Mouse (Mus musculus) olfactory bulb, adult 2 months (tissue): Measurements from ENCODE around the gene Xpnpep3. TPM values are rescaled to one million over a fixed set of nuclear protein-coding genes. Genes with fewer than 3 reads are reported as not detected.

ENCODE experiments used
- H3K27ac ChIP-seq: fragments of 200-500 bp; 2 replicates; pipeline ENCODE4 v1.5.1; 2012; ENCODE audit warnings: low read depth, low read length; ENCODE audit not compliant: insufficient read depth
- H3K4me1 ChIP-seq: fragments of 200-500 bp; 2 replicates; pipeline ENCODE4 v1.6.1; 2012; ENCODE audit warnings: low read length; ENCODE audit not compliant: control insufficient read depth, insufficient read depth
- H3K4me3 ChIP-seq: fragments of 200-500 bp; 2 replicates; pipeline ENCODE4 v1.5.1; 2012; ENCODE audit warnings: mild to moderate bottlenecking, low read depth, low read length, moderate library complexity; ENCODE audit not compliant: insufficient read depth
- CTCF ChIP-seq: fragments of 200-500 bp; IDR thresholded peaks from 2 replicates; pipeline ENCODE4 v1.5.1; 2012; ENCODE audit warnings: low read depth, mild to moderate bottlenecking, low read length, moderate library complexity; ENCODE audit not compliant: insufficient read depth
- POLR2A ChIP-seq: fragments of 200-500 bp; IDR thresholded peaks from 2 replicates; pipeline ENCODE4 v1.6.1; 2012; ENCODE audit warnings: mild to moderate bottlenecking, low read depth, low read length, moderate library complexity; ENCODE audit not compliant: insufficient read depth
- WGBS: fragments of 180-500 bp; shearing (Covaris S2); methylation state at CpG from one replicate; pipeline ENCODE4 v1.1.7; 2018; 5-methylcytosine and 5-hydroxymethylcytosine counted together
- polyA plus RNA-seq: library from polyadenylated mRNA; stranded (reverse); fragments of >200 nt; gene quantifications from 2 replicates; pipeline ENCODE4 v1.2.4, GENCODE M21; 2012; ENCODE audit warnings: low replicate concordance; ENCODE audit not compliant: missing spikeins, insufficient read depth, insufficient read length

Gene Xpnpep3
- polyA plus RNA-seq, 1 experiment, result not detected

DNA sequence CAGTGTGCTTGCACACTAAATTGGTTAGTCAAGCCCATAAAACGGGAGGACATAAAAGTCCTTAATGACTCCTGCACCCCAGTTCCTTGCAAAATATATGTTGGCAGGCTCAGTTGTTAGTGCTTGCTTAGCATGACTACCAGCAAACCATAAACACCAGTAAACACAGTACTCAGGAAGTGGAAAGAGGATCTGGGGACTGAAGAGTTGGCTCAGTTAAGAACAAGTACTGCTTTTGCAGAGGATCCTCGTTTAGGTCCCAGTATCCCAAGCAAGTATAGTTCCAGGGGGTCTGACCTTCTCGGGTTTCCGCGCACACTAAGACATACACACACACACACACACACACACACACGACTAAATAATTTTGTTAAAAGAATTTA, 38.9 kb upstream of the Xpnpep3 start:
- Histone ChIP-seq H3K4me1 (no peaks in the 10 kb centered on the region), H3K27ac (0 out of 2 replicates have a peak overlapping the region, but pooled peaks have one; percentile 2), H3K4me3 (peak overlapping the region; percentile 64)
- no peak for TF ChIP-seq POLR2A
- no peak for TF ChIP-seq CTCF
- 37% methylated on average over 6 of the region's 6 CpGs for WGBS

DNA sequence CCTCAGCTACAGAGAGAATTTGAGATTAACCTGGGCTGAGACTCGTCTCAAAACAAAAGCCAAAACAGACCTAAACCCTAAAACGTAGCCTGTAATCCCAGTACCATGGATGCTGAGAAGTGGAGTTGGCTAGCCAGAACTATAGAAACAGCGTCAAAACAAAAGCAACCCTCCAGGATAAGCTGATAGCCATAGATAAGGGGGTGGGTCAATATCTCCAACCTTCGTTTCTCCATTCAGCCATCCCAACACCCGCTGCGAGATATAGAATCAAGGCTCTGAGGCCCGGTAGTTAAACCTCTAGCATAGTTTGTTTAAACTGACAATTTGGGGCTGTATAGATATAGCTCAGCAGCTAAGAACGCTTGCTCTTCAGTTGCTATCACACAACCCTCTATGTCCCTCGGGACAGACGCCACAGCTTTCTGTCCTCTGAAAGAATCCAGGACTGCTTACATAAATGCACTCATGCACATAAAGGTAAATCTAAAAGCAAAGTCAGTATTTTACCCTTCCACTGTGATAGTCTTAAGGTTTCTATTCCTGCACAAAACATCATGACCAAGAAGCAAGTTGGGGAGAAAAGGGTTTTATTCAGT, 38.4 kb upstream of the Xpnpep3 start:
- H3K4me1 ChIP-seq, result no peaks in the 10 kb centered on the region
- WGBS, result 48% methylated on average over 10 of the region's 10 CpGs
- TF ChIP-seq POLR2A (no peak), CTCF (no peak)
- no peak overlapping the region for H3K27ac ChIP-seq
- H3K4me3 ChIP-seq, result no peak overlapping the region

DNA sequence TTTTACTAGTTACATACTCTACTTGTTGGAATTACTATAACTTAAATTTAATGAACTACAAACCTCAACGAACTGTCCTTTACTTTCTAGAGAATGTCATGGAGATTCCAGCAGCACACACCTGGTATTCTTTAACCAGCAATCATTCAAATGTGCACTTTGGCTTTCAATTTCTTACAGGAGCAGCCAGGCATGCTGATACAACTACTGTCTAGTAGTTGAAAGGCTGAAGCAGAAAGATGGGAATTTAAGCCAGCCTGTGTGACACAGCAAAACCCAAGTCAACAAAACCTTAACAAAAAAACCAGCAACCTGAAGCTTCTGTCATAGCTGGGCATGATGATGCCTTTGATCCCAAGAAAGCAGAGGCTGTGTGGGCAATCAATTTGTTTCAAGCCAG, 37.4 kb upstream of the Xpnpep3 start:
- H3K4me3 ChIP-seq, result no peak overlapping the region
- no peak overlapping the region for H3K27ac ChIP-seq
- no peaks in the 10 kb centered on the region for H3K4me1 ChIP-seq
- WGBS, result 84% methylated on average over 1 of the region's 1 CpGs
- TF ChIP-seq POLR2A (no peak), CTCF (no peak)

DNA sequence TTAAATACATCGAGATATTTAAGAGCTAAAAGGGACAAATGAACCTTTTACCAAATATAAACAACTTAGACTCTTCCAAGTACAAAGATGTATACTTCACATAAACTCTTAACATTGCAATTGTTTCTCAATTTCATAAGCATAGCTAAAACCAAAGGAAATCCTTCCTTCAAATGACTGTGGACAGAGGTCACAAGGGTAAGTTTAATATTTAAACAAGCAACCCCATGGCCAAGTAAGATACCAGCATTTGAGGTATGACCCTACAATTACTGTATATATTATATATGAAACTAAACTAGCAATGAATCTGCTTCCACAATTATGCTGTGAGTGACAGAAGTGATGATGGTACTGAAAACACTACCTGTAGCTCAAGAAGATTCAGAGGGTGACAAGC, 35.7 kb upstream of the Xpnpep3 start:
- Histone ChIP-seq H3K4me3 (no peak overlapping the region), H3K27ac (no peak overlapping the region), H3K4me1 (no peaks in the 10 kb centered on the region)
- no peak for TF ChIP-seq POLR2A
- no peak for TF ChIP-seq CTCF
- WGBS, result 91% methylated on average over 1 of the region's 1 CpGs

DNA sequence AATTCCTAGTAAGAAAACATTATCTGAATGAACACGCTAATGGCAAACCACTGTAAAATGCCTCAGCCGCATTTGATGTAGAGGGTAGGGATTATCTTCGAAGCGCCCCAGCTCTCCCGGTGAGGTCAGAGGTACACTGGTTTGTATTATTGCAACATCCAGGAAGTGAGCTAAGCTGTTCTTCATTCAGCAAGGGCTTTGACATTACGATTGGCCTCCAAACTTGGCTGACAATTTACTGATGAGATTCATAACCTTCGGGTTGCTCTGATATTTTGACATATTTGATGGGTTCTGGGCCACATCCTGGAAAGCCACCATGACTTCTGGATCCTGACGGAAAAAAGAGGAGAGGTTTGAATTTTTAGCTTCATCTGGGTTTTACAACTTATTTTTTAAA, 34.7 kb upstream of the Xpnpep3 start:
- H3K4me3 ChIP-seq, result no peak overlapping the region
- H3K27ac ChIP-seq, result no peak overlapping the region
- 90% methylated on average over 8 of the region's 8 CpGs for WGBS
- no peaks in the 10 kb centered on the region for H3K4me1 ChIP-seq
- TF ChIP-seq CTCF (no peak), POLR2A (no peak)

DNA sequence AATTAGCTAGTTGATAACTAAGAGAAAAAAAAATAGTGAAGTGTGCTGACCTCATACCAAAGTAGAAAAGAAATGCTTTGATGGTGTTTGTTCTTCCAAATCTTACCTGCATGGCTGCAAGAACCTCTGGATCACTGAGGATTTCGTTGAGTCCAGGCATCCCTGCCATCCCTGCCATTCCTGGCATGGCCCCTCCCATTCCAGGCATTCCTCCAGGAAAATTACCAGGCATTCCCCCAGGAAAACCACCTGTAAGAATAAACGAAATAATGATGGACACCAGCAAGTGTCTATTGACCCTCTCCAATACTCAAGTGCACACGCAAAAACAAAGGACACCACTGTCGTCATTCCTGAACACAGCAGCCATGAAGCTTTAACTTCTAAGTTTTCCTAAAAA, 33.7 kb upstream of the Xpnpep3 start:
- TF ChIP-seq POLR2A, result no peak
- TF ChIP-seq CTCF, result no peak
- no peaks in the 10 kb centered on the region for H3K4me1 ChIP-seq
- 69% methylated on average over 4 of the region's 4 CpGs for WGBS
- no peak overlapping the region for H3K4me3 ChIP-seq
- no peak overlapping the region for H3K27ac ChIP-seq

DNA sequence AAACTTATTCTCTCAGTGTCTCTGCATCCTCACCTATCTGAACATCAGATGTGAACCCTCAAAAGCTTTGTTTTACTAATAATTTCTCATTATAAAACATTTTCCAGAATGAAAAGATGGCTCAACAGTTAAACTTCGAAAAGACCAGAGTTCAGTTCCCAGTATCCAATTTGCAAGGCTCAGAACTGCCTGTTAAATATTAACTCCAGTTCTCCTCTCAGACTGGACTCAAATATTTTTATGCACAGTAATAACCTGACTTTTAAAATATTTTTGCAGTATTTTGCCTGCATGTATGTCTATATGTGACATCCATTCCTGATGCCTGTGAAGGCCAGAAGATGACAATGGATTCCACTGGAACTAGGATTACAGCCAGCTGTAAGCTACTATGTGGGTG, 31.3 kb upstream of the Xpnpep3 start:
- no peak overlapping the region for H3K4me3 ChIP-seq
- 87% methylated on average over 1 of the region's 1 CpGs for WGBS
- no peaks in the 10 kb centered on the region for H3K4me1 ChIP-seq
- TF ChIP-seq CTCF (no peak), POLR2A (no peak)
- no peak overlapping the region for H3K27ac ChIP-seq

DNA sequence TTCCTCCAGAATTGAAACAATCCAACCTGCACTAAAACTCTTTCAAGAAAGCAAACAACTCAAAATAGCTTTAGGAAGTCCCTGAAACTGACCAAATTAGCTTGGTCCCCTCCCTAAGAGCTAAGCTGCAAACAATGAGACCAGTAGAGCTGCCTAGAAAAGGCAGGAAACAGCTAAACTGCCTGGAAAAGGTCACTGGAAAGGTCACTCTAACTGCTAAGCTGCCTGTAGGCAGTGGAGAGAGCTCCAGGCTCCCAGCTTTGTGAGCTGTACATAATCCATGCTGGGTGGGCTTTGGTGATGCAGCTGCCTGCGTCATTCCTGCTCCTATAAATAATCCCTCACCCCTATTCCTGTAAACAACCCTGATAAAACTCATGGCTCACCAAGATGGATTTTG, 29.6 kb upstream of the Xpnpep3 start:
- H3K4me3 ChIP-seq, result no peak overlapping the region
- WGBS, result 58% methylated on average over 1 of the region's 1 CpGs
- TF ChIP-seq POLR2A, result no peak
- TF ChIP-seq CTCF, result no peak
- no peaks in the 10 kb centered on the region for H3K4me1 ChIP-seq
- H3K27ac ChIP-seq, result no peak overlapping the region

DNA sequence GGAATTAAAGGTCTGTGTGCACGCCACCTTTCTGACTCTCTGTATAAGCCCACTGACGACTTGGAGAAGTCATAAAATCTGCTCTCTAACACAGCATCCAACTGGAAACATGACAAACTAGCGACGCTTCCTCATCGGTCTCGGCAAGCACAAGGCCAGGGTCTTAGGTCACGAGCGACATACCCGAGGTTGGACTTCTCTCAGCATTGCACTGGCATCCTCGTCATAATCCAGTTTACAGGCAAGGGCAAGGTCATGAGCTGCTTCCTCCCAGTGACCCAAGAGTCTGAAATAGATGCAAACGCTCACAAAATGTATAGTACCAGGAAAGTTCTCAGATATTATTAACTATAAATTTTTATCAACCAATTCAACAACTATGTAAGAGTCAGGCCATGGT, 25.3 kb upstream of the Xpnpep3 start:
- no peak overlapping the region for H3K27ac ChIP-seq
- H3K4me1 ChIP-seq, result no peaks in the 10 kb centered on the region
- TF ChIP-seq POLR2A (no peak), CTCF (no peak)
- H3K4me3 ChIP-seq, result no peak overlapping the region
- 94% methylated on average over 11 of the region's 11 CpGs for WGBS

DNA sequence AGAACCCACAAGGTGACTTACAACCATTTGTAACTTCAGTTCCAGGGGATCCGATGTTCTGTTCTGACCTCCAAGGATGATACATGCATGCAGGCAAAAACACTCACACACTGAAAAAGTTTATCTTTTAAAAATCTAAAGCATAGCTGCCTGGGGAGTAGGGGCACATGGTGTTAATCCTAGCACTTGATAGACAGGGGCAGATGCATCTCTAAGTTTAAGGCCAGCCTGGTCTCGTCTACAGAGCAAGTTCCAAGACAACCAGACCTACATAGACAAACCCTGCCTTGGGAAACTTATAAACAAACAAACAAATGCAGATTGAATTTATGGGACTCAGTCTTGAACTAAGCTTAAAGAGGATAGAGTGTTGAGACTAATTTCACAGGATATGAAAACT, 21.1 kb upstream of the Xpnpep3 start:
- H3K4me3 ChIP-seq, result no peak overlapping the region
- H3K27ac ChIP-seq, result no peak overlapping the region
- no peaks in the 10 kb centered on the region for H3K4me1 ChIP-seq
- 83% methylated on average over 2 of the region's 2 CpGs for WGBS
- TF ChIP-seq CTCF, result no peak
- no peak for TF ChIP-seq POLR2A
